Mouse (Mus musculus) hindbrain, embryonic 13.5 days (tissue): ENCODE results near the gene Gm20425. TPM values are rescaled to one million over a fixed set of nuclear protein-coding genes. Genes with fewer than 3 reads are reported as not detected.
A peak's percentile ranks its signal among the peaks of the same experiment; 100 is the strongest.
"Not testable (repeated sequence)": the region's sequence is repeated elsewhere in the genome, so short reads cannot be mapped to it uniquely, and the experiment has no call there.

Experiments
- ATAC-seq: fragments of 200-750 bp; cut with Nextera tagmentation; 2 replicates; pipeline ENCODE4 v1.8.0; 2017; ENCODE audit warnings: moderate TSS enrichment; ENCODE audit not compliant: low FRiP score
- H3K27ac ChIP-seq: fragments of 300-500 bp; sonication (generic); 2 replicates; pipeline ENCODE4 v1.5.1; 2015; ENCODE audit warnings: inconsistent platforms, mild to moderate bottlenecking, moderate library complexity
- H3K27me3 ChIP-seq: fragments of 300-500 bp; sonication (generic); 2 replicates; pipeline ENCODE4 v1.6.1; 2015; ENCODE audit warnings: mild to moderate bottlenecking, inconsistent platforms
- H3K36me3 ChIP-seq: fragments of 300-500 bp; sonication (generic); 2 replicates; pipeline ENCODE4 v1.6.1; 2015; ENCODE audit warnings: mild to moderate bottlenecking, inconsistent platforms
- H3K4me1 ChIP-seq: fragments of 300-500 bp; sonication (generic); replicated peaks from 2 replicates; pipeline ENCODE4 v1.6.1; 2015; ENCODE audit warnings: inconsistent platforms
- H3K4me2 ChIP-seq: fragments of 300-500 bp; sonication (generic); 2 replicates; pipeline ENCODE4 v1.6.1; 2015; ENCODE audit warnings: inconsistent platforms, mild to moderate bottlenecking, moderate library complexity
- H3K4me3 ChIP-seq: fragments of 300-500 bp; sonication (generic); 2 replicates; pipeline ENCODE4 v1.5.1; 2015; ENCODE audit warnings: mild to moderate bottlenecking, inconsistent platforms
- H3K9ac ChIP-seq: fragments of 300-500 bp; sonication (generic); 2 replicates; pipeline ENCODE4 v1.6.1; 2015; ENCODE audit warnings: mild to moderate bottlenecking, inconsistent platforms
- H3K9me3 ChIP-seq: fragments of 300-500 bp; sonication (generic); 2 replicates; pipeline ENCODE4 v1.6.1; 2016; ENCODE audit warnings: inconsistent platforms
- WGBS: fragments of 180-500 bp; shearing (Covaris S2); methylation state at CpG from one replicate; pipeline ENCODE4 v1.1.7; 2015; 5-methylcytosine and 5-hydroxymethylcytosine counted together
- polyA plus RNA-seq: library from polyadenylated mRNA; unstranded; fragments of >200 nt; fragmentation: Nextera tagmentation; extraction: Ambion mirVana; gene quantifications from 2 replicates; pipeline ENCODE4 v1.2.1, GENCODE M21; 2015

Gm20425 gene
- polyA plus RNA-seq, 1 experiment from 2014 or later: 3.5 TPM

GRCm38 (mm10) chr9:103180303-103180702, 49.8 kb downstream of the Gm20425 start:
- 55% methylated on average over 3 of the region's 3 CpGs for WGBS
- H3K4me3 ChIP-seq: no peak overlapping the region
- H3K4me2 ChIP-seq: peak overlapping the region; percentile 49
- 0 out of 2 replicates have a peak, but pooled peaks have one; percentile 33 for ATAC-seq
- H3K27ac ChIP-seq: peak overlapping the region; percentile 62
- H3K4me1 ChIP-seq: peaks cover 16% of the 10 kb centered on the region
- peaks cover 80% of the 10 kb centered on the region for H3K36me3 ChIP-seq
- H3K27me3 ChIP-seq: no peaks in the 10 kb centered on the region
- peak overlapping the region; percentile 62; the same call in 1 of the 2 replicates for H3K9ac ChIP-seq
- no peaks in the 10 kb centered on the region for H3K9me3 ChIP-seq

- no peak for ATAC-seq
- H3K9me3 ChIP-seq: no peaks in the 10 kb centered on the region
- no peak overlapping the region for H3K9ac ChIP-seq
- H3K27ac ChIP-seq: no peak overlapping the region
- peaks cover 11% of the 10 kb centered on the region for H3K4me1 ChIP-seq
- no peak overlapping the region for H3K4me3 ChIP-seq
- H3K27me3 ChIP-seq: no peaks in the 10 kb centered on the region
- no peak overlapping the region for H3K4me2 ChIP-seq
- H3K36me3 ChIP-seq: peaks cover 84% of the 10 kb centered on the region
- 98% methylated on average over 7 of the region's 7 CpGs for WGBS
Observed at GRCm38 (mm10) chr9:103175692-103176091, 54.4 kb downstream of the Gm20425 start.

- H3K27ac ChIP-seq: no peak overlapping the region
- H3K4me2 ChIP-seq: no peak overlapping the region
- no peak overlapping the region for H3K4me3 ChIP-seq
- H3K36me3 ChIP-seq: peaks cover 83% of the 10 kb centered on the region
- ATAC-seq: no peak
- H3K9me3 ChIP-seq: no peaks in the 10 kb centered on the region
- 65% methylated on average over 6 of the region's 6 CpGs for WGBS
- H3K4me1 ChIP-seq: peaks cover 4% of the 10 kb centered on the region; the same call in 1 of the 2 replicates
- no peak overlapping the region for H3K9ac ChIP-seq
- H3K27me3 ChIP-seq: no peaks in the 10 kb centered on the region
Observed at GRCm38 (mm10) chr9:103174771-103175519, 55.2 kb downstream of the Gm20425 start.

- 73% methylated on average over 7 of the region's 7 CpGs for WGBS
- H3K4me2 ChIP-seq: no peak overlapping the region
- H3K9ac ChIP-seq: no peak overlapping the region
- no peak overlapping the region for H3K4me3 ChIP-seq
- H3K4me1 ChIP-seq: peaks cover 14% of the 10 kb centered on the region; the same call in 1 of the 2 replicates
- peak overlapping the region; percentile 52; the same call in 1 of the 2 replicates for H3K27ac ChIP-seq
- no peak for ATAC-seq
- H3K9me3 ChIP-seq: no peaks in the 10 kb centered on the region
- H3K27me3 ChIP-seq: no peaks in the 10 kb centered on the region
- H3K36me3 ChIP-seq: peaks cover 91% of the 10 kb centered on the region
Observed at GRCm38 (mm10) chr9:103168771-103169170, 61.3 kb downstream of the Gm20425 start.

GRCm38 (mm10) chr9:103168046-103168445, 62.1 kb downstream of the Gm20425 start:
- peak; percentile 70 for ATAC-seq
- WGBS: 61% methylated on average over 6 of the region's 6 CpGs

GRCm38 (mm10) chr9:103163806-103164205, 66.3 kb downstream of the Gm20425 start:
- Histone ChIP-seq H3K9me3 (no peaks in the 10 kb centered on the region), H3K4me2 (no peak overlapping the region), H3K4me3 (no peak overlapping the region), H3K27ac (0 out of 2 replicates have a peak overlapping the region, but pooled peaks have one; percentile 4), H3K9ac (no peak overlapping the region), H3K27me3 (no peaks in the 10 kb centered on the region), H3K36me3 (peaks cover 96% of the 10 kb centered on the region), H3K4me1 (peaks cover 12% of the 10 kb centered on the region; the same call in 1 of the 2 replicates)
- WGBS: 73% methylated on average over 15 of the region's 15 CpGs
- no peak for ATAC-seq

More at GRCm38 (mm10) chr9:103168046-103168445, 62.1 kb downstream of the Gm20425 start:
- peaks cover 91% of the 10 kb centered on the region for H3K36me3 ChIP-seq
- no peak overlapping the region for H3K4me3 ChIP-seq
- peak overlapping the region; percentile 52 for H3K27ac ChIP-seq
- H3K9me3 ChIP-seq: no peaks in the 10 kb centered on the region
- no peak overlapping the region for H3K4me2 ChIP-seq
- H3K9ac ChIP-seq: no peak overlapping the region
- no peaks in the 10 kb centered on the region for H3K27me3 ChIP-seq
- H3K4me1 ChIP-seq: peaks cover 18% of the 10 kb centered on the region; the same call in 1 of the 2 replicates

GRCm38 (mm10) chr9:103155158-103155557, 74.9 kb downstream of the Gm20425 start:
- H3K9ac ChIP-seq: not testable (repeated sequence)
- 80% methylated on average over 7 of the region's 7 CpGs for WGBS

GRCm38 (mm10) chr9:103154568-103154967, 75.5 kb downstream of the Gm20425 start:
- 88% methylated on average over 2 of the region's 2 CpGs for WGBS
- Histone ChIP-seq H3K9me3 (no peaks in the 10 kb centered on the region), H3K4me3 (no peak overlapping the region), H3K27ac (no peak overlapping the region), H3K36me3 (peaks cover 34% of the 10 kb centered on the region), H3K27me3 (no peaks in the 10 kb centered on the region), H3K9ac (no peak overlapping the region), H3K4me1 (peaks cover 19% of the 10 kb centered on the region), H3K4me2 (no peak overlapping the region)
- no peak for ATAC-seq

More at GRCm38 (mm10) chr9:103155158-103155557, 74.9 kb downstream of the Gm20425 start:
- not testable (repeated sequence) for H3K27me3 ChIP-seq, H3K27ac ChIP-seq, ATAC-seq, H3K4me3 ChIP-seq, H3K4me2 ChIP-seq, H3K9me3 ChIP-seq
- peaks cover 37% of the 10 kb centered on the region for H3K36me3 ChIP-seq
- peaks cover 18% of the 10 kb centered on the region for H3K4me1 ChIP-seq

GRCm38 (mm10) chr9:103153286-103153685, 76.8 kb downstream of the Gm20425 start:
- 0 out of 2 replicates have a peak, but pooled peaks have one; percentile 11 for ATAC-seq
- H3K9ac ChIP-seq: no peak overlapping the region
- H3K4me3 ChIP-seq: no peak overlapping the region
- WGBS: 55% methylated on average over 5 of the region's 5 CpGs
- peaks cover 23% of the 10 kb centered on the region for H3K36me3 ChIP-seq
- H3K27me3 ChIP-seq: no peaks in the 10 kb centered on the region
- peak overlapping the region; percentile 66 for H3K27ac ChIP-seq
- no peaks in the 10 kb centered on the region for H3K9me3 ChIP-seq
- peaks cover 31% of the 10 kb centered on the region for H3K4me1 ChIP-seq
- H3K4me2 ChIP-seq: no peak overlapping the region

GRCm38 (mm10) chr9:103149074-103149799, 80.9 kb downstream of the Gm20425 start:
- no peak overlapping the region for H3K4me2 ChIP-seq
- H3K9me3 ChIP-seq: no peaks in the 10 kb centered on the region
- no peak overlapping the region for H3K9ac ChIP-seq
- peaks cover 17% of the 10 kb centered on the region for H3K36me3 ChIP-seq
- peaks cover 71% of the 10 kb centered on the region for H3K4me1 ChIP-seq
- no peak overlapping the region; the same call in 1 of the 2 replicates for H3K27ac ChIP-seq
- no peaks in the 10 kb centered on the region for H3K27me3 ChIP-seq
- WGBS: 89% methylated on average over 12 of the region's 12 CpGs
- no peak overlapping the region for H3K4me3 ChIP-seq
- no peak for ATAC-seq

- no peak overlapping the region for H3K4me3 ChIP-seq
- 26% methylated on average over 13 of the region's 13 CpGs for WGBS
- peak overlapping the region; percentile 49; the same call in 1 of the 2 replicates for H3K9ac ChIP-seq
- ATAC-seq: peak; percentile 34
- peaks cover 62% of the 10 kb centered on the region for H3K4me1 ChIP-seq
- peaks cover 23% of the 10 kb centered on the region for H3K36me3 ChIP-seq
- H3K9me3 ChIP-seq: no peaks in the 10 kb centered on the region
- H3K27ac ChIP-seq: peak overlapping the region; percentile 88
- H3K27me3 ChIP-seq: no peaks in the 10 kb centered on the region
- peak overlapping the region; percentile 33 for H3K4me2 ChIP-seq
Observed at GRCm38 (mm10) chr9:103147103-103147502, 83.0 kb downstream of the Gm20425 start.

GRCm38 (mm10) chr9:103146703-103147102, 83.4 kb downstream of the Gm20425 start:
- peaks cover 62% of the 10 kb centered on the region for H3K4me1 ChIP-seq
- H3K27ac ChIP-seq: peak overlapping the region; percentile 88
- no peak overlapping the region for H3K9ac ChIP-seq
- ATAC-seq: peak; percentile 77
- H3K4me2 ChIP-seq: peak overlapping the region; percentile 29; the same call in 1 of the 2 replicates
- H3K9me3 ChIP-seq: no peaks in the 10 kb centered on the region
- WGBS: 8% methylated on average over 9 of the region's 9 CpGs
- H3K4me3 ChIP-seq: no peak overlapping the region
- peaks cover 26% of the 10 kb centered on the region for H3K36me3 ChIP-seq
- H3K27me3 ChIP-seq: no peaks in the 10 kb centered on the region
